Mouse (Mus musculus) c-Kit-positive CD71-negative TER-119-negative erythroid progenitor cells, embryonic 14.5 days (primary cell): ENCODE data around the gene Pth1r.
A peak's percentile ranks its signal among the peaks of the same experiment; 100 is the strongest.
"Not testable (repeated sequence)": the region's sequence is repeated elsewhere in the genome, so short reads cannot be mapped to it uniquely, and the experiment has no call there.

Source experiments
- DNase-seq: peaks from one replicate; pipeline ENCODE4 v3.0.0-alpha.2; 2013; ENCODE audit warnings: low read depth

Pth1r gene

DNA sequence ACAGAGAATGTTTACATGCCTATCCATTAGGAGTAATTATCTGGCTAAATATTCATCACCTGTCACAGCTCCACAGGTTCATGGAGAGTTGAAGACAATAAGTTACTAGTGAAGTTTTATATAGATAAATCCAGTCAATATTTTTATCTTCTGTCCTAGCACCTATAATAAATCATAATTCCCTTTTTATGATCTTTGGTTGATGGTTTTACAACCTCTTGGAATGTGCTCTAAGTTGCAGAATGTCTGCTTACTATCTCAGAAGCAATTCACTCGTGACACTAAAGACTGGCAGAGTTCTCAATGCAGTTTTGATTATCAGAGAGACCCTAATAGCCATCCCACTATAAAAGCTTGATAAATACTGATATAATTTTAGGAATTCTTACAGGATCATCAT lies 33.6 kb downstream of the Pth1r start:
- DNase-seq, result no peak

DNA sequence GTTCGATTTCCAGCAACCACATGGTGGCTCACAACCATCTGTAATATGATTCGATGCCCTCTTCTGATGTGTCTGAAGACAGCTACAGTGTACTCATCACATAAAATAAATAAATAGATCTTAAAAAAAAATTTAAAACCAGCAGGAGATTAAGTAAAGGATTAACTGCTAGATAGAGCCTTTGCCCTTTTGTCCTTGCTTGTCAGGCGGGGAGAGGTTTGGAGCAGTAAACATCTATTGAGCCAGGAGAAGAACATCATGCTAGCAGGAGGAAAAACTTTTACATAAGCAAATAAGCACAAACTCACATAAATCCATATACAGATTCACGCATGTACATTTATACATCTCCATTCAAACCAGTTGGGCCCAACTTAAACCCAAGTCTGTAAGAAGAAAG lies 34.4 kb downstream of the Pth1r start:
- no peak for DNase-seq

GRCm38 (mm10) chr9:110711996-110712395 lies 34.9 kb downstream of the Pth1r start:
- no peak for DNase-seq

- DNase-seq, result no peak
Observed at GRCm38 (mm10) chr9:110711532-110711931, 35.4 kb downstream of the Pth1r start.

- peak; percentile 82 for DNase-seq
Observed at GRCm38 (mm10) chr9:110709640-110710258, 37.2 kb downstream of the Pth1r start.

GRCm38 (mm10) chr9:110706784-110707183 lies 40.2 kb downstream of the Pth1r start:
- peak; percentile 58 for DNase-seq

DNA sequence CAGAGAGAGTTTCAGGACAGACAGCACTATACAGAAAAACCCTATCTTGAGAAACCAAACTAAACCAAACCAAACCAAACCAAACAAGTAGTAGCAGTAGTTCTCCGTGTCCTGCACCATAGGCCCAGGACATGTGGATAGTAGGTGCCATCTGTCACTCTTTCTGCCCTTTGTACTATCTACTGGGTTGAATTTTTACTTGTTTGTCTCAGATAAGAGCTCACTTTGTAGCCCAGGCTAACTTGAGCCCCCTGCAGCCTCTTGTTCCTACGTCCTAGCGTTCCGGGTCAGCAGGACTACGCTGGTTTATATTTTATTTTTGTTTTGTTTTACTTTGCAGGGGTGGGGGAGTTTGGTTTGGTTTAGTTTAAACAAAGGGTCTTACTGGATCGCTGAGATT lies 43.0 kb downstream of the Pth1r start:
- DNase-seq, result no peak

GRCm38 (mm10) chr9:110702848-110703247 lies 44.1 kb downstream of the Pth1r start:
- DNase-seq, result no peak

- DNase-seq, result no peak
Observed at GRCm38 (mm10) chr9:110701114-110702032, 45.6 kb downstream of the Pth1r start.

DNA sequence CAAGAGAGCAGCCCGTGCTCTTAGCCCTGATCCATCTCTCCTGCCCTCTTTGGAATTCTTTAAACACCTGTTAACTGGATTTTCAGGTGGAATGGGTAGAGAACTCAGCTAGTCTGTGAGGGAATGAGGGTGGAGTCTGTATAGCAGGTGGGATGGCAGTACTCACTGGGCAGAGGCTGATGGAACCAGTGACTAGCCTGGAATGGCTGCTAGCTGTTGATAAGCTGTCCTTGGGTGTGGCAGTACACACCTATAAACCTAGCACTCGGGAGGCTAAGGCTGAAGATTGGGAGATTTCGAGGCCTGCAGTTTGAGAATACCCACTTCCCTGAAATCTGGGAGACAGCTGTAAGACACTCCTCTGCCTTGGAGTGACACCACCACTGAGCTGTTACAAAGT lies 47.4 kb downstream of the Pth1r start:
- DNase-seq, result no peak

- DNase-seq, result no peak
Observed at GRCm38 (mm10) chr9:110697465-110697864, 49.5 kb downstream of the Pth1r start.

DNA sequence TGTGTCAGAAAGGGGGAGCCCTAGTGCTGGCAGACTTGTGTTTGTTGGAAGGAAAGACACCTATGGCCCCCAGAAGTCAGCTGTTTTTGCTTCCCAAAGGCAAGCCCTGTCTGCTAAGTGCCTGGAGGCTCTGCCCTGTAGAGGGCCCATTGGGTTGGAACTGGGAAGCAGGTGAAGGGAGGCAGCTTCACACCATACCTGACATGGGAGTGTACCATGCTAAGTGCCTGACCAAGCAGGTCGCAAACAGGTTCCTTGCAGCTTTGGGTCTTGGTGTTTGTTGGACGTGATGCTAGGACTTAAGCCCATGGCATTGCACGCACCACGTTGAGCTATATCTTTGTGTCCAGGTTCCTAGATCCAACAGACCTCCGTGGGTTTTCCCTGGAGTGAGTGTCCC lies 50.5 kb downstream of the Pth1r start:
- no peak for DNase-seq

DNA sequence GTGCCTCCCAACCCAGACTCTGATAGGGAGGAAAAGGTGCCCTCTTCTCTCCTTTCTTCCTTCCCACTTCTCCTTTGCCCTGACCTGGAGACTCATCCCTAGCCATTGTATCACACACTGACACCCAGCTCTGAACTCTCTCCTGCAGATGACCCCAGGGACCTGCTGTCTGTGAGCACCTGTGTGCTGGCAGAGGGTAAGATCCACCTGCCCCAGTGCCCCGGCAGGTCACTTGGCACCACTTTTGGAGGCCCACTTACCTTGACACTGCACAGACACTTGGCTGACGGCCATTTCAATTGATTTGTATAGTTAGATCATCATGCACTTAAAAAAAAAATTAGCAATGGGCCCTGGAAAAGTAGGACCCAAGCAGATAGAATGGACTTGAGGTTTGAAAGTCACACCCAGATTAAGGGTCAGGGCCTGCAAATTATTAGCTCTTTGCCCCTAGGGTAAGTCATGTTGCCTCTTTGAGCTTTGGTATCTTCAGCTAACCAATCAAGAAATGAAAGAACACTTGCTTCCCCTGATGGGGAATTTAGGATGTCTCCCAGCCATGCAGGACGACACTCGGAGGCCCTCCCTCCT lies 51.7 kb downstream of the Pth1r start:
- DNase-seq, result no peak

DNA sequence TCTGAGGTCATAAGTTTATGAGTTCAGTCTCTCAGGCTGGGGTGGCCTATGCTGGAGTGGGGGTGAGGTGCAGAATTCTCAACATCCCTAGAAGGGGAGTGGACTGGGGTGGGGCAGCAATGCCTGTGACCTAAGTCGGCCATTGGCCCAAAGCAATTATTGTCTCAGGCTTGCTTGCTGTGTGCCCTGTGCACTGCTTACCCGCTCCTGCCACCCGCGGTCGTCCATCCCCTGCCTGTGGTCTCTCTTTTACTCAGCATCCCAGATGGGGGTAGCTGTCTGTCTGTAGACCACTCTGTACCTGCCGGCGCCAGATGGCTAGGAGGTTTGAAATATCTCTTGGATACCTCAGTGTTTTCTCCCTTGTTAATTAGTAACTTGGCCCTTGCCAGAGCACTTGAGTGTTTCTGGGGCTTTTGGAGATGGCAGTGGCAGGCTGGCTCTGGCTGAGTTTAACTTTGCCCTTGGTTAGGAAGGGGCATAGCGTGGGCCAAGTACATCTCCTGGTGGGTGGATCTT lies 57.6 kb downstream of the Pth1r start:
- DNase-seq, result no peak

- no peak for DNase-seq
Observed at GRCm38 (mm10) chr9:110687846-110688245, 59.1 kb downstream of the Pth1r start.

- DNase-seq, result no peak
Observed at GRCm38 (mm10) chr9:110687061-110687460, 59.9 kb downstream of the Pth1r start.

GRCm38 (mm10) chr9:110686472-110686871 lies 60.5 kb downstream of the Pth1r start:
- no peak for DNase-seq

- DNase-seq, result peak; percentile 44
Observed at GRCm38 (mm10) chr9:110685591-110685990, 61.4 kb downstream of the Pth1r start.

- no peak for DNase-seq
Observed at GRCm38 (mm10) chr9:110685187-110685586, 61.8 kb downstream of the Pth1r start.

DNA sequence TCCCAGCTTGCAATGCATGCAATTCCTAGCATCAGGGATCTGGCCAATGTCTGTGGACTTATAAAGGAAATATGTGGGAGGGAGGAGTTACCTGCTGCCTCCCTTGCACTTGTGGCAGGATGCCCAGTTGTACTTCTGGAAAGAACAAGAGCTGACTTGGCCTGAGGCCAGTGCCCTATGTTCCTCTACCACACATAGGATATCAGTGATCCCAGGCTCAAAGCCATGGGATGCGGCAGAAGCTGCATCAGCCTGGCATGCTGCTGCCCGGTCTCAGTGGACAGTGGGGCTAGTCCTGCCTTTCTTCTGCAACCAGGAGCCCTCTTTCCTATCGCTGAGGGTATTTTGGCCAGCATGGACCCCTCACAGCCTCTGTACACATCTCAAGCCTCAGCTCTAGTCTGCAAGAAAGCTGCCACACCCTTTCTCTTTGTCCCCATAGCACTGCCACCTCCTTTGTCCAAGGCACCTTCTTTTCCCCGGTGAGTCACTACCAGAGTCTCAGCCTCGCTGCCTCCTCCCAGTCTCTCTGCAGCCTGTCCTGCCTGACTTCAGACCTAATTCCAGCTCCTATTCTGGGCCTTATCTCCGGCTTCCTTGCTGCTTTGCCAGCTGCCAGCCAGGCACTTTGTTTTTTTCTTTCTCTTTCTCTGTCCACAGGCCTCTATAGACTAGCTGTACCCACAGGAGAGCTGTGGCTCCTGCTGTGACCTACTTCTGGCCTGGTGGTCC lies 62.7 kb downstream of the Pth1r start:
- DNase-seq, result no peak

GRCm38 (mm10) chr9:110683574-110684099 lies 63.3 kb downstream of the Pth1r start:
- DNase-seq, result no peak

DNA sequence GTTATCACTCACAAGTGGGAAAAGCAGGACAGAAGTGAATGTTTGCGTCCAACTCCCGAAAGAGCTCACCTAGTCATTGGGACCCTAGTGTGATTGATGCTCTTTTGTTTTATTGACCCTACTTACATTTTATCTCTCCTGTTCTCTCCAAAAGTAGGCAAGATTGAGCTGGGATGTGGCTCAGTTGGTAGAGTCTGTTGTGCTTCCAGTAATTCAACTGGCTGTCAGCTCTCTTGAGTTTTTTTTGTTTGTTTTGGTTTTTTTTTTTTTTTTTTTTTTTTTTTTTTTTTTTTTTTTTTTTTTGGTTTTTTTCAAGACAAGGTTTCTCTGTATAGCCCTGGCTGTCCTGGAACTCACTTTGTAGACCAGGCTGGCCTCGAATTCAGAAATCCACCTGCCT lies 64.2 kb downstream of the Pth1r start:
- DNase-seq, result not testable (repeated sequence)
